Mouse (Mus musculus): Measurements from ENCODE around the gene Rcsd1. TPM values are rescaled to one million over a fixed set of nuclear protein-coding genes. Genes with fewer than 3 reads are reported as not detected.

Rcsd1 gene
- polyA plus RNA-seq, 1 experiment from 2014 or later: 113 TPM

- no peak for ATAC-seq (ENCODE audit: insufficient number of reproducible peaks, low FRiP score)
- peaks cover 35% of the 10 kb centered on the region for H3K4me1 ChIP-seq (replicated peaks)
- WGBS: 76% methylated on average over 5 of the region's 5 CpGs
- H3K9ac ChIP-seq: no peak overlapping the region
- H3K36me3 ChIP-seq: peaks cover 8% of the 10 kb centered on the region
- H3K4me3 ChIP-seq: no peak overlapping the region
- no peak overlapping the region for H3K4me2 ChIP-seq
- H3K9me3 ChIP-seq (replicated peaks): no peaks in the 10 kb centered on the region
- H3K27me3 ChIP-seq (replicated peaks): no peaks in the 10 kb centered on the region
- no peak overlapping the region for H3K27ac ChIP-seq (ENCODE audit: poor library complexity, severe bottlenecking)
Observed at GRCm38 (mm10) chr1:165625058-165625457, 84.5 kb downstream of the Rcsd1 start.

GRCm38 (mm10) chr1:165618201-165618624 is 91.3 kb downstream of the Rcsd1 start:
- no peak overlapping the region for H3K9ac ChIP-seq
- H3K4me3 ChIP-seq: peak overlapping the region; percentile 6; the same call in 1 of the 2 replicates
- peaks cover 27% of the 10 kb centered on the region for H3K36me3 ChIP-seq
- 27% methylated on average over 9 of the region's 9 CpGs for WGBS
- H3K27me3 ChIP-seq (replicated peaks): no peaks in the 10 kb centered on the region
- peak; percentile 65 for ATAC-seq (ENCODE audit: insufficient number of reproducible peaks, low FRiP score)
- H3K4me2 ChIP-seq: peak overlapping the region; percentile 57
- H3K4me1 ChIP-seq (replicated peaks): peaks cover 32% of the 10 kb centered on the region
- H3K27ac ChIP-seq (ENCODE audit: poor library complexity, severe bottlenecking): peak overlapping the region; percentile 96
- H3K9me3 ChIP-seq (replicated peaks): peaks cover 9% of the 10 kb centered on the region

GRCm38 (mm10) chr1:165617166-165617891 is 92.2 kb downstream of the Rcsd1 start:
- H3K36me3 ChIP-seq: peaks cover 22% of the 10 kb centered on the region
- peak overlapping the region; percentile 96 for H3K27ac ChIP-seq (ENCODE audit: poor library complexity, severe bottlenecking)
- H3K27me3 ChIP-seq (replicated peaks): no peaks in the 10 kb centered on the region
- H3K4me2 ChIP-seq: peak overlapping the region; percentile 57
- no peak overlapping the region for H3K4me3 ChIP-seq
- H3K9ac ChIP-seq: no peak overlapping the region
- H3K9me3 ChIP-seq (replicated peaks): peaks cover 9% of the 10 kb centered on the region
- WGBS: 40% methylated on average over 15 of the region's 15 CpGs
- peak; percentile 35; the same call in 1 of the 2 replicates for ATAC-seq (ENCODE audit: insufficient number of reproducible peaks, low FRiP score)
- peaks cover 39% of the 10 kb centered on the region for H3K4me1 ChIP-seq (replicated peaks)

- Histone ChIP-seq H3K36me3 (peaks cover 19% of the 10 kb centered on the region), H3K9ac (no peak overlapping the region), H3K9me3 (replicated peaks) (peaks cover 9% of the 10 kb centered on the region), H3K27me3 (replicated peaks) (no peaks in the 10 kb centered on the region), H3K4me1 (replicated peaks) (peaks cover 46% of the 10 kb centered on the region), H3K4me3 (no peak overlapping the region), H3K27ac (ENCODE audit: poor library complexity, severe bottlenecking) (peak overlapping the region; percentile 96), H3K4me2 (peak overlapping the region; percentile 28; the same call in 1 of the 2 replicates)
- ATAC-seq (ENCODE audit: insufficient number of reproducible peaks, low FRiP score): no peak
- 42% methylated on average over 7 of the region's 7 CpGs for WGBS
Observed at GRCm38 (mm10) chr1:165616652-165617051, 92.9 kb downstream of the Rcsd1 start.

- ATAC-seq (ENCODE audit: insufficient number of reproducible peaks, low FRiP score): no peak
- Histone ChIP-seq H3K4me2 (no peak overlapping the region), H3K36me3 (peaks cover 19% of the 10 kb centered on the region), H3K9ac (no peak overlapping the region), H3K4me1 (replicated peaks) (peaks cover 55% of the 10 kb centered on the region), H3K27me3 (replicated peaks) (no peaks in the 10 kb centered on the region), H3K9me3 (replicated peaks) (peaks cover 9% of the 10 kb centered on the region), H3K27ac (ENCODE audit: poor library complexity, severe bottlenecking) (no peak overlapping the region), H3K4me3 (no peak overlapping the region)
- 81% methylated on average over 3 of the region's 3 CpGs for WGBS
Observed at GRCm38 (mm10) chr1:165614793-165615192, 94.8 kb downstream of the Rcsd1 start.

- Histone ChIP-seq H3K36me3 (peaks cover 19% of the 10 kb centered on the region), H3K27ac (ENCODE audit: poor library complexity, severe bottlenecking) (no peak overlapping the region), H3K27me3 (replicated peaks) (no peaks in the 10 kb centered on the region), H3K9ac (no peak overlapping the region), H3K4me2 (no peak overlapping the region), H3K9me3 (replicated peaks) (peaks cover 9% of the 10 kb centered on the region), H3K4me3 (no peak overlapping the region), H3K4me1 (replicated peaks) (peaks cover 51% of the 10 kb centered on the region)
- 87% methylated on average over 4 of the region's 4 CpGs for WGBS
- no peak for ATAC-seq (ENCODE audit: insufficient number of reproducible peaks, low FRiP score)
Observed at GRCm38 (mm10) chr1:165613926-165614325, 95.6 kb downstream of the Rcsd1 start.

GRCm38 (mm10) chr1:165612714-165613113 is 96.8 kb downstream of the Rcsd1 start:
- ATAC-seq (ENCODE audit: insufficient number of reproducible peaks, low FRiP score): no peak
- Histone ChIP-seq H3K4me2 (no peak overlapping the region), H3K36me3 (peaks cover 27% of the 10 kb centered on the region), H3K4me1 (replicated peaks) (peaks cover 38% of the 10 kb centered on the region), H3K27me3 (replicated peaks) (no peaks in the 10 kb centered on the region), H3K27ac (ENCODE audit: poor library complexity, severe bottlenecking) (peak overlapping the region; percentile 63), H3K9ac (no peak overlapping the region), H3K9me3 (replicated peaks) (peaks cover 9% of the 10 kb centered on the region), H3K4me3 (no peak overlapping the region)
- 46% methylated on average over 5 of the region's 5 CpGs for WGBS

- WGBS: 61% methylated on average over 9 of the region's 9 CpGs
- Histone ChIP-seq H3K9me3 (replicated peaks) (peaks cover 4% of the 10 kb centered on the region), H3K9ac (no peak overlapping the region), H3K4me1 (replicated peaks) (peaks cover 38% of the 10 kb centered on the region), H3K36me3 (peaks cover 33% of the 10 kb centered on the region), H3K27ac (ENCODE audit: poor library complexity, severe bottlenecking) (no peak overlapping the region), H3K4me3 (no peak overlapping the region), H3K4me2 (no peak overlapping the region), H3K27me3 (replicated peaks) (no peaks in the 10 kb centered on the region)
- ATAC-seq (ENCODE audit: insufficient number of reproducible peaks, low FRiP score): no peak
Observed at GRCm38 (mm10) chr1:165610321-165610999, 99.1 kb downstream of the Rcsd1 start.

- no peak overlapping the region for H3K4me3 ChIP-seq
- H3K9me3 ChIP-seq (replicated peaks): no peaks in the 10 kb centered on the region
- no peak for ATAC-seq (ENCODE audit: insufficient number of reproducible peaks, low FRiP score)
- no peak overlapping the region for H3K4me2 ChIP-seq
- H3K27ac ChIP-seq (ENCODE audit: poor library complexity, severe bottlenecking): no peak overlapping the region
- H3K27me3 ChIP-seq (replicated peaks): no peaks in the 10 kb centered on the region
- no peak overlapping the region for H3K9ac ChIP-seq
- peaks cover 41% of the 10 kb centered on the region for H3K4me1 ChIP-seq (replicated peaks)
- 55% methylated on average over 7 of the region's 7 CpGs for WGBS
- peaks cover 31% of the 10 kb centered on the region for H3K36me3 ChIP-seq
Observed at GRCm38 (mm10) chr1:165609495-165610320, 99.8 kb downstream of the Rcsd1 start.

- WGBS: 86% methylated on average over 4 of the region's 4 CpGs
- no peaks in the 10 kb centered on the region for H3K9me3 ChIP-seq (replicated peaks)
- H3K27me3 ChIP-seq (replicated peaks): no peaks in the 10 kb centered on the region
- peaks cover 36% of the 10 kb centered on the region for H3K36me3 ChIP-seq
- H3K9ac ChIP-seq: no peak overlapping the region
- no peak overlapping the region for H3K4me2 ChIP-seq
- no peak overlapping the region for H3K27ac ChIP-seq (ENCODE audit: poor library complexity, severe bottlenecking)
- no peak overlapping the region for H3K4me3 ChIP-seq
- ATAC-seq (ENCODE audit: insufficient number of reproducible peaks, low FRiP score): no peak
- H3K4me1 ChIP-seq (replicated peaks): peaks cover 49% of the 10 kb centered on the region
Observed at GRCm38 (mm10) chr1:165608904-165609303, 100.7 kb downstream of the Rcsd1 start.

- H3K4me1 ChIP-seq (replicated peaks): peaks cover 33% of the 10 kb centered on the region
- peaks cover 59% of the 10 kb centered on the region for H3K36me3 ChIP-seq
- no peak overlapping the region for H3K27ac ChIP-seq (ENCODE audit: poor library complexity, severe bottlenecking)
- no peaks in the 10 kb centered on the region for H3K27me3 ChIP-seq (replicated peaks)
- no peak overlapping the region for H3K4me2 ChIP-seq
- H3K9me3 ChIP-seq (replicated peaks): no peaks in the 10 kb centered on the region
- H3K4me3 ChIP-seq: no peak overlapping the region
- H3K9ac ChIP-seq: no peak overlapping the region
- no peak for ATAC-seq (ENCODE audit: insufficient number of reproducible peaks, low FRiP score)
- 80% methylated on average over 6 of the region's 6 CpGs for WGBS
Observed at GRCm38 (mm10) chr1:165605774-165606173, 103.8 kb downstream of the Rcsd1 start.

All from heart, embryonic 12.5 days (tissue).